Mouse (Mus musculus) CH12.LX (cell line): ENCODE data around the gene Pbx1. TPM values are rescaled to one million over a fixed set of nuclear protein-coding genes. Genes with fewer than 3 reads are reported as not detected.

Experiments used
- DNase-seq: peaks from one replicate; pipeline ENCODE4 v3.0.0-alpha.2; 2013; ENCODE audit errors: extremely low read depth
- H3K27ac ChIP-seq: 2 replicates; pipeline ENCODE4 v1.5.1; 2012; ENCODE audit warnings: low read depth, mild to moderate bottlenecking, control low read depth, moderate library complexity; ENCODE audit not compliant: insufficient read depth
- H3K27me3 ChIP-seq: replicated peaks from 2 replicates; pipeline ENCODE3; 2012; ENCODE audit warnings: inconsistent platforms
- H3K36me3 ChIP-seq, 2 experiments: replicated peaks in 1 of 2; 2 replicates each; pipeline versions ENCODE3 to v1.6.1; 2012; ENCODE audit warnings: inconsistent platforms in 1 of 2, low read length in 1 of 2, mild to moderate bottlenecking in 1 of 2, mixed read lengths in 1 of 2, moderate library complexity in 1 of 2; ENCODE audit not compliant: control insufficient read depth in 1 of 2, insufficient read depth in 1 of 2
- H3K4me1 ChIP-seq, 2 experiments: 2 replicates each; pipeline ENCODE4 v1.6.1; 2012; ENCODE audit warnings: inconsistent platforms in 1 of 2, moderate library complexity in 1 of 2; ENCODE audit not compliant: insufficient read depth in 2 of 2, control insufficient read depth in 1 of 2
- H3K4me2 ChIP-seq: 2 replicates; pipeline ENCODE4 v1.6.1; 2012; ENCODE audit warnings: low read depth, mild to moderate bottlenecking, control low read depth; ENCODE audit not compliant: poor library complexity, insufficient read depth, severe bottlenecking
- H3K4me3 ChIP-seq, 3 experiments: fragments of 150-350 bp in 1 of 3; sonication (generic) in 1 of 3; replicated peaks in 1 of 3; 2 replicates each; pipeline versions ENCODE3 to v1.5.1; 2011 to 2012; ENCODE audit warnings: low read depth in 2 of 3, low read length in 2 of 3, mild to moderate bottlenecking in 2 of 3, moderate library complexity in 2 of 3, control low read depth in 1 of 3, improper control_type of control experiment in 1 of 3, inconsistent platforms in 1 of 3, mixed read lengths in 1 of 3; ENCODE audit not compliant: poor library complexity in 1 of 3
- H3K79me2 ChIP-seq: replicated peaks from 2 replicates; pipeline ENCODE4 v1.6.1; 2012; ENCODE audit warnings: mild to moderate bottlenecking, moderate library complexity; ENCODE audit not compliant: control insufficient read depth, poor library complexity, insufficient read depth, severe bottlenecking; ENCODE audit errors: extremely low read depth
- H3K9ac ChIP-seq: 2 replicates; pipeline ENCODE4 v1.6.1; 2012; ENCODE audit warnings: low read depth, mild to moderate bottlenecking, control low read depth, moderate library complexity; ENCODE audit not compliant: insufficient read depth
- H3K9me3 ChIP-seq: replicated peaks from 2 replicates; pipeline ENCODE3; 2012; ENCODE audit warnings: low read length, inconsistent platforms, mixed read lengths
- BHLHE40 ChIP-seq: IDR thresholded peaks from 2 replicates; pipeline ENCODE4 v1.6.1; 2011; ENCODE audit warnings: mild to moderate bottlenecking, low read depth, low read length, improper control_type of control experiment
- CHD1 ChIP-seq: IDR thresholded peaks from 2 replicates; pipeline ENCODE4 v1.6.1; 2012; ENCODE audit warnings: low read depth, low read length, improper control_type of control experiment, inconsistent platforms
- CHD2 ChIP-seq: IDR thresholded peaks from 2 replicates; pipeline ENCODE4 v1.6.1; 2011; ENCODE audit warnings: low read length, improper control_type of control experiment
- CTCF ChIP-seq, 2 experiments: IDR thresholded peaks in 1 of 2; conservative IDR thresholded peaks in 1 of 2; 2 replicates each; pipeline ENCODE4 v1.5.1; 2011 to 2012; ENCODE audit warnings: low read depth in 2 of 2, low read length in 2 of 2, improper control_type of control experiment in 1 of 2, inconsistent platforms in 1 of 2, mild to moderate bottlenecking in 1 of 2, moderate library complexity in 1 of 2
- ELF1 ChIP-seq: IDR thresholded peaks from 2 replicates; pipeline ENCODE4 v1.6.1; 2014; ENCODE audit warnings: low read depth, mild to moderate bottlenecking, inconsistent platforms, low read length, improper control_type of control experiment
- ETS1 ChIP-seq: conservative IDR thresholded peaks from 2 replicates; pipeline ENCODE4 v1.6.1; 2012; ENCODE audit warnings: low read depth, mild to moderate bottlenecking, inconsistent platforms, low read length, improper control_type of control experiment, moderate library complexity
- GABPA ChIP-seq: IDR thresholded peaks from 2 replicates; pipeline ENCODE4 v1.6.1; 2012; ENCODE audit warnings: low read depth, low read length, improper control_type of control experiment, inconsistent platforms; ENCODE audit not compliant: insufficient replicate concordance
- HCFC1 ChIP-seq: IDR thresholded peaks from 2 replicates; pipeline ENCODE4 v1.6.1; 2012; ENCODE audit warnings: low read depth, mild to moderate bottlenecking, inconsistent platforms, low read length, improper control_type of control experiment
- IRF4 ChIP-seq: IDR thresholded peaks from 2 replicates; pipeline ENCODE4 v1.6.1; 2014; ENCODE audit warnings: low read depth, mild to moderate bottlenecking, inconsistent platforms, low read length, improper control_type of control experiment
- JUND ChIP-seq: conservative IDR thresholded peaks from 2 replicates; pipeline ENCODE4 v1.6.1; 2011; ENCODE audit warnings: low read depth, low read length, improper control_type of control experiment
- KAT2A ChIP-seq: IDR thresholded peaks from 2 replicates; pipeline ENCODE4 v1.6.1; 2012; ENCODE audit warnings: low read length, improper control_type of control experiment, inconsistent platforms; ENCODE audit not compliant: insufficient replicate concordance
- MAFK ChIP-seq: IDR thresholded peaks from 2 replicates; pipeline ENCODE4 v1.6.1; 2011; ENCODE audit warnings: low read length, improper control_type of control experiment; ENCODE audit not compliant: insufficient replicate concordance
- MAX ChIP-seq: IDR thresholded peaks from 2 replicates; pipeline ENCODE4 v1.6.1; 2011; ENCODE audit warnings: low read length, improper control_type of control experiment
- MAZ ChIP-seq: IDR thresholded peaks from 2 replicates; pipeline ENCODE4 v1.6.1; 2012; ENCODE audit warnings: low read depth, mild to moderate bottlenecking, inconsistent platforms, low read length, improper control_type of control experiment, moderate library complexity
- MEF2A ChIP-seq: IDR thresholded peaks from 2 replicates; pipeline ENCODE4 v1.6.1; 2014; ENCODE audit warnings: low read depth, mild to moderate bottlenecking, inconsistent platforms, low read length, improper control_type of control experiment, borderline replicate concordance
- MYC ChIP-seq: IDR thresholded peaks from 2 replicates; pipeline ENCODE4 v1.6.1; 2011; ENCODE audit warnings: low read depth, mild to moderate bottlenecking, improper control_type of control experiment, low read length
- NELFE ChIP-seq: IDR thresholded peaks from 2 replicates; pipeline ENCODE4 v1.6.1; 2011; ENCODE audit warnings: low read depth, low read length, improper control_type of control experiment
- POLR2A ChIP-seq: IDR thresholded peaks from 2 replicates; pipeline ENCODE4 v1.6.1; 2011; ENCODE audit warnings: low read depth, mild to moderate bottlenecking, improper control_type of control experiment, low read length
- POLR2AphosphoS2 ChIP-seq: IDR thresholded peaks from 2 replicates; pipeline ENCODE4 v1.6.1; 2011; ENCODE audit warnings: low read depth, low read length, improper control_type of control experiment
- RAD21 ChIP-seq: IDR thresholded peaks from 2 replicates; pipeline ENCODE4 v1.6.1; 2011; ENCODE audit warnings: low read depth, mild to moderate bottlenecking, low read length, improper control_type of control experiment, moderate library complexity
- RCOR1 ChIP-seq: conservative IDR thresholded peaks from 2 replicates; pipeline ENCODE4 v1.6.1; 2012; ENCODE audit warnings: low read depth, mild to moderate bottlenecking, inconsistent platforms, low read length, improper control_type of control experiment
- SIN3A ChIP-seq: IDR thresholded peaks from 2 replicates; pipeline ENCODE4 v1.6.1; 2012; ENCODE audit warnings: low read length, improper control_type of control experiment, inconsistent platforms
- TBP ChIP-seq: conservative IDR thresholded peaks from 2 replicates; pipeline ENCODE4 v1.6.1; 2011; ENCODE audit warnings: low read depth, low read length, improper control_type of control experiment
- UBTF ChIP-seq: IDR thresholded peaks from 2 replicates; pipeline ENCODE4 v1.6.1; 2012; ENCODE audit warnings: low read depth, mild to moderate bottlenecking, inconsistent platforms, low read length, improper control_type of control experiment, moderate library complexity
- USF1 ChIP-seq: IDR thresholded peaks from 2 replicates; pipeline ENCODE4 v1.6.1; 2014; ENCODE audit warnings: low read depth, mild to moderate bottlenecking, inconsistent platforms, low read length, improper control_type of control experiment
- ZC3H11A ChIP-seq: IDR thresholded peaks from 2 replicates; pipeline ENCODE4 v1.6.1; 2012; ENCODE audit warnings: low read depth, mild to moderate bottlenecking, inconsistent platforms, low read length, improper control_type of control experiment
- ZKSCAN1 ChIP-seq: IDR thresholded peaks from 2 replicates; pipeline ENCODE4 v1.6.1; 2012; ENCODE audit warnings: low read depth, inconsistent platforms, low read length, improper control_type of control experiment, borderline replicate concordance
- ZMIZ1 ChIP-seq: IDR thresholded peaks from 2 replicates; pipeline ENCODE4 v1.6.1; 2012; ENCODE audit warnings: low read depth, mild to moderate bottlenecking, inconsistent platforms, low read length, improper control_type of control experiment
- ZNF384 ChIP-seq: IDR thresholded peaks from 2 replicates; pipeline ENCODE4 v1.6.1; 2012; ENCODE audit warnings: low read depth, low read length, improper control_type of control experiment, inconsistent platforms
- dilution Hi-C: fragments of 300-500 bp; cut with MboI; formaldehyde crosslinking; loops from 2 replicates; pipeline ENCODE4 v1.14.3; 2020; ENCODE audit warnings: low sequenced_read_pairs; ENCODE audit not compliant: extremely low pct_unique_long_range_greater_than_20kb, extremely low pct_ligation_motif_present
- in situ Hi-C: fragments of 300-500 bp; cut with MboI; formaldehyde crosslinking; loops from 3 replicates; pipeline ENCODE4 v1.14.3; 2019; ENCODE audit warnings: low sequenced_read_pairs, low pct_ligation_motif_present, low pct_unique_long_range_greater_than_20kb, mixed read lengths
- polyA plus RNA-seq: library from polyadenylated mRNA; unstranded; fragments of >175 nt; gene quantifications from 2 replicates; pipeline ENCODE4 v1.2.1, GENCODE M21; 2012; ENCODE audit warnings: low read depth; ENCODE audit not compliant: insufficient read length
- total RNA-seq, 2 experiments: library from RNA; depleted of rRNA; stranded (reverse); fragments of 300-350 nt in 1 of 2; fragments of >200 nt in 1 of 2; gene quantifications; 2 replicates each; pipeline ENCODE4 v1.2.3; 2012 to 2014

Pbx1 gene
- total and polyA plus RNA-seq, 3 experiments: not detected

GRCm38 (mm10) chr1:168380241-168380770 is 51.8 kb downstream of the Pbx1 start:
- Histone ChIP-seq H3K9ac (no peak overlapping the region), H3K4me3 (no peak overlapping the region), H3K27ac (no peak overlapping the region), H3K4me2 (no peak overlapping the region), H3K9me3 (peaks cover 78% of the 10 kb centered on the region), H3K36me3 (no peaks in the 10 kb centered on the region), H3K79me2 (no peaks in the 10 kb centered on the region), H3K27me3 (no peaks in the 10 kb centered on the region), H3K4me1 (no peaks in the 10 kb centered on the region)
- dilution Hi-C loops: no loop called here
- TF ChIP-seq CHD1 (no peak), SIN3A (no peak), NELFE (no peak), CTCF (conservative IDR thresholded peaks at IDR 0.05 in 1 of 2, IDR thresholded peaks at IDR 0.05 in 1 of 2; ENCODE audit: low read depth in 2 of 2, low read length in 2 of 2) (no peak), MYC (no peak), UBTF (no peak), CHD2 (no peak), MAX (no peak), ELF1 (no peak), MAZ (no peak), MEF2A (no peak), ETS1 (no peak)
- in situ Hi-C loops: no loop called here
- no peak for DNase-seq

- dilution Hi-C loops: no loop called here
Measured at GRCm38 (mm10) chr1:168377650-168378049, 54.4 kb downstream of the Pbx1 start.

GRCm38 (mm10) chr1:168376330-168376729 is 55.7 kb downstream of the Pbx1 start:
- H3K27ac ChIP-seq: no peak overlapping the region
- no peak overlapping the region for H3K4me3 ChIP-seq
- peaks cover 80% of the 10 kb centered on the region for H3K9me3 ChIP-seq
- DNase-seq: no peak
- H3K4me1 ChIP-seq: no peaks in the 10 kb centered on the region
- no peaks in the 10 kb centered on the region for H3K79me2 ChIP-seq
- no peak overlapping the region for H3K4me2 ChIP-seq
- H3K9ac ChIP-seq: no peak overlapping the region
- dilution Hi-C loops: no loop called here
- H3K27me3 ChIP-seq: no peaks in the 10 kb centered on the region
- H3K36me3 ChIP-seq: no peaks in the 10 kb centered on the region
- in situ Hi-C loops: no loop called here
- TF ChIP-seq POLR2AphosphoS2 (no peak), KAT2A (no peak), IRF4 (no peak), TBP (no peak), RAD21 (no peak; the same call in 1 of the 2 replicates), CHD2 (no peak), ZNF384 (no peak), POLR2A (no peak), CTCF (conservative IDR thresholded peaks at IDR 0.05 in 1 of 2, IDR thresholded peaks at IDR 0.05 in 1 of 2; ENCODE audit: low read depth in 2 of 2, low read length in 2 of 2) (no peak), JUND (no peak), BHLHE40 (no peak), MAFK (no peak), ZMIZ1 (no peak), RCOR1 (no peak), MAZ (no peak), ZC3H11A (no peak)

More at GRCm38 (mm10) chr1:168377650-168378049, 54.4 kb downstream of the Pbx1 start:
- no peak overlapping the region for H3K4me3 ChIP-seq
- H3K27ac ChIP-seq: no peak overlapping the region
- DNase-seq: no peak
- no peaks in the 10 kb centered on the region for H3K79me2 ChIP-seq
- H3K9me3 ChIP-seq: peaks cover 83% of the 10 kb centered on the region
- H3K9ac ChIP-seq: no peak overlapping the region
- TF ChIP-seq ZMIZ1 (no peak), ETS1 (no peak), HCFC1 (no peak), GABPA (no peak), ZC3H11A (no peak), USF1 (no peak), ELF1 (no peak), ZKSCAN1 (no peak)
- no peaks in the 10 kb centered on the region for H3K27me3 ChIP-seq
- in situ Hi-C loops: no loop called here
- H3K4me1 ChIP-seq: no peaks in the 10 kb centered on the region
- no peaks in the 10 kb centered on the region for H3K36me3 ChIP-seq
- no peak overlapping the region for H3K4me2 ChIP-seq
